Mouse (Mus musculus) intestine, embryonic 14.5 days (tissue): Measurements from ENCODE around the gene Tspan32. TPM values are rescaled to one million over a fixed set of nuclear protein-coding genes. Genes with fewer than 3 reads are reported as not detected.

Experiments
- ATAC-seq: fragments of 200-750 bp; cut with Nextera tagmentation; replicated peaks from 2 replicates; pipeline ENCODE4 v1.8.0; 2017; ENCODE audit warnings: low read depth, moderate number of reproducible peaks, moderate TSS enrichment, moderate library complexity; ENCODE audit not compliant: low FRiP score, low TSS enrichment
- DNase-seq: peaks from one replicate; pipeline ENCODE4 v3.0.0-alpha.2; 2018; ENCODE audit warnings: low spot score
- H3K27ac ChIP-seq: fragments of 300-500 bp; sonication (generic); 2 replicates; pipeline ENCODE4 v1.5.1; 2014; ENCODE audit warnings: low read depth, mild to moderate bottlenecking, control low read depth
- H3K27me3 ChIP-seq: fragments of 300-500 bp; sonication (generic); replicated peaks from 2 replicates; pipeline ENCODE4 v1.6.1; 2014; ENCODE audit warnings: low read length, control low read depth; ENCODE audit not compliant: control insufficient read depth, insufficient read depth
- H3K36me3 ChIP-seq: fragments of 300-500 bp; sonication (generic); 2 replicates; pipeline ENCODE4 v1.6.1; 2014; ENCODE audit warnings: low read length, control low read depth; ENCODE audit not compliant: control insufficient read depth, insufficient read depth
- H3K4me1 ChIP-seq: fragments of 300-500 bp; sonication (generic); replicated peaks from 2 replicates; pipeline ENCODE4 v1.6.1; 2014; ENCODE audit warnings: low read length, control low read depth, mixed read lengths; ENCODE audit not compliant: control insufficient read depth, insufficient read depth
- H3K4me2 ChIP-seq: fragments of 300-500 bp; sonication (generic); 2 replicates; pipeline ENCODE4 v1.6.1; 2014; ENCODE audit warnings: low read length
- H3K4me3 ChIP-seq: fragments of 300-500 bp; sonication (generic); 2 replicates; pipeline ENCODE4 v1.5.1; 2014; ENCODE audit warnings: low read depth, low read length, control low read depth, mixed read lengths
- H3K9ac ChIP-seq: fragments of 300-500 bp; sonication (generic); 2 replicates; pipeline ENCODE4 v1.6.1; 2014; ENCODE audit warnings: mild to moderate bottlenecking, low read length
- H3K9me3 ChIP-seq: fragments of 300-500 bp; sonication (generic); 2 replicates; pipeline ENCODE4 v1.6.1; 2016; ENCODE audit warnings: low read length, control low read depth; ENCODE audit not compliant: control insufficient read depth
- WGBS: fragments of 180-500 bp; shearing (Covaris S2); extraction: QIAGEN DNeasy Blood & Tissue Kit; methylation state at CpG from one replicate; pipeline ENCODE4 v1.1.7; 2014; 5-methylcytosine and 5-hydroxymethylcytosine counted together
- polyA plus RNA-seq: library from polyadenylated mRNA; unstranded; fragments of >200 nt; fragmentation: Nextera tagmentation; extraction: Ambion mirVana; gene quantifications from 2 replicates; pipeline ENCODE4 v1.2.1, GENCODE M21; 2014

Gene Tspan32
- polyA plus RNA-seq, 1 experiment from 2014 or later, result 1.5 TPM

DNA sequence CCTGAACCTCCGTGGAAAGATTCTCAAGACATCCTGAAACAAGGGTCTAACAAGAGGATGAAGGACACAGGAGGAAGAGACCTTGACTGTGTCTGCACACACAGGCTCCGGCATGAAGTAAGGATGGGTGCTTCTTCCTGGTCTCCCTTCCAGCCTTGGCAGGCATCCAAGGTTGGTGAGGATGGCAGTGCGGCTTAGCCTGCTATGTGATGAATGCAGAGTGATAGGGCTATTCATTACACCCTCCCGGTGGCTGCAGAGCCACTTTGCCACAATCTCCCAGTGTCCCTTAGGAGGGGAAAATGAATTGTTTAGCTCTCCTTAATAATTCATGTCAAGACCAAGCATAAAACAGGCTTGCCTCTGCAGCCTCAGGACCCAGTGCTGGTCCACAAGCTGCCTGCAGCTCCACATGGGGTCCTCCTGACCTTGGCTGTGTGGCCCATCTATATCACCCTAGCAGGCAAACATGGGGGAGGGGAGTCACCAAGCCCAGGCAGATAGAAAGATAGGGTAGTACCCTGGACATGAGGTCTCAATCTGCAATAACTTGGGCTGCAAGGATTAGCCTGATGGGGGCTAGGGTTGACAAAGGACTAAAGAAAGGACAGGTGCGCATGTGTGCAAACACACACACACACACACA is 7.5 kb downstream of the Tspan32 start:
- no peak overlapping the region for H3K4me2 ChIP-seq
- DNase-seq (no peak), ATAC-seq (no peak)
- H3K9ac ChIP-seq, result no peak overlapping the region
- no peaks in the 10 kb centered on the region for H3K36me3 ChIP-seq
- no peaks in the 10 kb centered on the region for H3K9me3 ChIP-seq
- peaks cover 77% of the 10 kb centered on the region for H3K4me1 ChIP-seq
- H3K4me3 ChIP-seq, result no peak overlapping the region
- 50% methylated on average over 5 of the region's 5 CpGs for WGBS
- H3K27me3 ChIP-seq, result no peaks in the 10 kb centered on the region
- peak overlapping the region; percentile 18; the same call in 1 of the 2 replicates for H3K27ac ChIP-seq

DNA sequence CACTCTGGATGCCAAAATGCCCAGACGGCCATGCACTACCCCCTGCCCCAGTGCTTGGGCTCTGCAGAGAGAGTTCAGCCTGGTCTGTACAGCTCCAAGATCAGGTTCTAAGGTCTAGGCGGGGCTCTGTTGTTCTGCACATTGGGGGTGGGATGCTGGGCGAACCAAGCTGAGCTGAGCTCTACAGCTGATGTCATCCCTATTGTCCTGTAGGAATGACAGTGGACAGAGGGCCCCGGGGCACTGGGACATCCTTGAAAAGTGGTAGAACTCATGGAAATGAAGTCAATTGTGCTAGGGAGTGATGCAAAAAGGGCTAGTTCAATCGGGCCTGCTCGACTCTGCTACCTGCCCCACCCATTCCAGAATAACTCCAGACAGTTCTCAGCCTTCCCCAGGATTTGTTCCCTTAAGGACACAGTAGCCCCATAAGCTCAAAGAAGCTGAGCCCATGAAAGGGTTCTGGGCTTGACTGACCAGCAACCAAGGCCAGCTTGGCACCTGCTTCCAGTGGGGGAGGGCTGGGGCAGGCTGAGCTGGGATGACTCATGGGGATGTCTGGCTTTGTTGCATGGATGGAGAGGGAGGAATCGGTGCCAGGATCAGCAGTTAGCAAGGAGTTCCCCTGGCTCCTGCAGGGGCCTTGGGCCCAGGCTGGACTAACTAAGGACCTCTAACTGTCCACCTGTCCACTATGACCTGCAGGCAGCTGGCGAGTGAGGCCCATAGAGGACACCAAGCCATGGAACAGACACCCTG is 8.8 kb downstream of the Tspan32 start:
- DNase-seq, result no peak
- WGBS, result 73% methylated on average over 8 of the region's 8 CpGs
- Histone ChIP-seq H3K9me3 (no peaks in the 10 kb centered on the region), H3K4me2 (no peak overlapping the region), H3K27ac (peak overlapping the region; percentile 33; the same call in 1 of the 2 replicates), H3K4me3 (no peak overlapping the region), H3K4me1 (peaks cover 64% of the 10 kb centered on the region), H3K36me3 (no peaks in the 10 kb centered on the region), H3K9ac (no peak overlapping the region), H3K27me3 (no peaks in the 10 kb centered on the region)
- no peak for ATAC-seq

DNA sequence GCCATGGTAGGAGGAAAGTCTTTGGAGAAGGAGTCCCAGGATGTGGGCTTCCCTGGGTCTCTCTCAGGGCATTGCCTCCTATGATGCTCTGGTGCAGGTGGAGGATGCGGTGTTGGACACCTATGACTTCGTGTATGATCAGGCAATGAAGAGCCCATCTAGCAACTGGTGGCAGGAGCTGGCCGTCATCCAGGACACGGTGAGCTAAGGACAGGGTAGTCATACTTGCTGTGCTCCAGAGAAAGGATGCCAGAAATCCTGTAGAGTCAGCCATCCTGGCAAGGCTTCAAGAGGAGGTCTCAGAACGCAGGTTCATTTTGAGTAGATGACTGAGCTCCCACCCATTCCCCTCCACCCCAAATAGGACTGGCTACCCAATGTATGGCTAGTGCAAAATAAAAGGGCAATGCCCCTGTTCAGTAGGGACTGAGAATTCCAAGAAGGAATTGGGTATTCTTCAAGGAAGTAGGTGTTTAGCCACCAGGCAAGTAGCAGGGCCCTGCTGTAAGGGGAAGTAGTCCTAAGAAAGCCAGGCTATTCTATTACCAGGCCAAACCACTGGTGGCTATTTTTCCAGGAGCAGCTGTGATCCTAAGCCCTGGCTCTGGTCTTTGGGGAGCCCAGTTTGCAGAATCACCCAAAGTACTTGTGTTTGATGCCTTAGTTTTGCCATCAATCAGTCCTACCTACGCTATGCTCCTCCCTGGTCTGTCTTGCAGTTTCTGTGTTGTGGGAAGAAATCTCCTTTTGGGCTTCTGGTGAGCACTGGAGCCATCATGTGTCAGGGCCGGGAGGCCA is 10.2 kb downstream of the Tspan32 start:
- no peaks in the 10 kb centered on the region for H3K27me3 ChIP-seq
- H3K27ac ChIP-seq, result peak overlapping the region; percentile 34; the same call in 1 of the 2 replicates
- DNase-seq (no peak), ATAC-seq (no peak)
- H3K4me2 ChIP-seq, result no peak overlapping the region
- no peaks in the 10 kb centered on the region for H3K9me3 ChIP-seq
- no peak overlapping the region for H3K9ac ChIP-seq
- H3K4me3 ChIP-seq, result no peak overlapping the region
- WGBS, result 86% methylated on average over 7 of the region's 7 CpGs
- peaks cover 51% of the 10 kb centered on the region for H3K4me1 ChIP-seq
- H3K36me3 ChIP-seq, result no peaks in the 10 kb centered on the region

DNA sequence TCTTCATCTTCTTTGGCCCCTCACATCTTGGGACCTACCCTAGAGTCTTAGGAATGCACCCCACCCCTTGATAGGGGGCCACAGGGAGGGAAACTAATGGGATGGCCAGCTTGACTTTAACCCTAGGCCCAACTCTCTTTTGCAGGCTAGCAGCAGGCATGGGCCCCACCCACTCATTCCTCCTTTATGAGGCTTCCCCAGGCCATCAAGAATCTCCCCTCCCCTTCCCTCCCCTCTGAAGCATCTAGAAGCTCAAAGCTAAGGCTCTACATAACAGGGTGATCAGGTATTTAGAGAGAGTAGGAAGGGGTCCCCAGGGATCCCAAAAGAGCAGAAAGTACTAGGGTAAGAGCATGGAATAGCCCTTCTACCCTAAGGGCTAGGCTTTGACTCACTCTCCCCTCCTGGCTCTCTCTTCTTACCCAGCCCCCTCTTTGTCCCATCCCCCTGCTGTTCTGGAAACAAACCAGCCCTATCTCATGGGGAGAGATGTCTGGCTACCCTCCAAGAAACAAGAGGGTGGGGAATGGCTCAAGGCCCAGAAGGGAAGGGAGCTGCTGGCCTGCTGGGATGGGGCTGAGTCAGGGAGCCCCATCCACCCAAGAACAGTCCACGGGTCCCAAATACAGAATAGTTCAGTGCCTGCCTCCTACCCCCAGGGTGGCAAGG is 11.0 kb downstream of the Tspan32 start:
- Histone ChIP-seq H3K36me3 (no peaks in the 10 kb centered on the region), H3K9me3 (no peaks in the 10 kb centered on the region), H3K4me1 (peaks cover 44% of the 10 kb centered on the region), H3K4me3 (no peak overlapping the region), H3K27me3 (no peaks in the 10 kb centered on the region), H3K27ac (peak overlapping the region; percentile 34; the same call in 1 of the 2 replicates), H3K9ac (no peak overlapping the region), H3K4me2 (no peak overlapping the region)
- DNase-seq, result peak; percentile 75
- WGBS, result 16% methylated on average over 1 of the region's 1 CpGs
- peak; percentile 83 for ATAC-seq

DNA sequence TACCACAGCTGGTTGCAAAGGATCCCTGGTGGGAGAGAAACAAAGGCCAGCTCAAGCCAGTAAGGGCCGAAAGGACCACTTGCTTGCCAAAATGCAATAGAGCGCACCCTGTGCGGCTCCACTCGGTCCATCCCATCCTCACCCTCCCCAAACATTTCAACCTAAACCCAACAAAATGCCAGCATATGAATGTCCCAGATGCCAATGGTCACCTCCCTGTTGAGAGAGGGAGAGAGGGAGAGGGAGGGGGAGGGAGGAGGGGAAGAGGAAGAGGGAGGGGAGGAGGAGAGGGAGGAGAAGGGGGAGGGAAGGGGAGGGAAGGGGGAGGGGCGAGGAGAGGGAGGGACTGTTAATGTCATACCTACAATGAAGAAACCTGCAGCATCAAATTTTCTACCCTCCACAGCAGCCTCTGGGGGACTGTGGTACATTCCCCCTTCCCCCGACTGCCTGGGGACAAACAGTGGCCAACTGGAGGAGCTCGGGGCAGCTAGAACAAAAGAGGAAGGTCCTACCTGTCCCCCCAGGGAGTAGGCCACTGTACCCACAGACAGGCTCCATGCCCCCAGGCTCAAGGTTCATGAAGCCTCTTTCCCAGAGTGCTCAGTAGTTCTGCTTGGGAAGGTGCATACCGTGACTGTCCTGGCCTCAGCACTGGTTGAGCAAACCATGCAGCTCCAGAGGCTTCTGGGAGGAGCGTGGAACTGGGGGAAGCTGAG is 11.7 kb downstream of the Tspan32 start:
- no peak overlapping the region for H3K4me3 ChIP-seq
- peak; percentile 11; the same call in 1 of the 2 replicates for ATAC-seq

DNA sequence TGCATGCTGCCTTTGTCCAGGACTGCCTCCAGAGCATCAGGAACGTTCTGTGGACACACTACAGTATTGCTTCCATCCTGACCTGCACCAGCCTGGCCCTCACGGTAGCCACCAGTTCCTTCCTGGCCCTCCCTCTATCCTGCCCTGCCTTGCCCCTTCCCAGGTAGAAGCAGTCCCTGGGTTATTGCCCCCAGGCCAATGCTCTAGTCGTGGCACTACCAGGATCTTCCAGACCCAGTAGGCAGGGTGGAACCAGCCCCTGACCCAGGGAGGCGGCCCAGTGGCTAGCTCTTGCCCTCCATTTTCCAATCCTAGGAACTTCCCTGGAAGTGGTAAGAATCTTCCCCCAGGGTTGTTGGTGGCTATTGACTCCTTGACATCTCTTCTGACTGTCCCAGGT is 12.3 kb downstream of the Tspan32 start:
- Histone ChIP-seq H3K4me2 (no peak overlapping the region), H3K9me3 (no peaks in the 10 kb centered on the region), H3K27me3 (no peaks in the 10 kb centered on the region), H3K9ac (no peak overlapping the region), H3K4me1 (peaks cover 32% of the 10 kb centered on the region), H3K4me3 (no peak overlapping the region), H3K27ac (peak overlapping the region; percentile 34; the same call in 1 of the 2 replicates), H3K36me3 (no peaks in the 10 kb centered on the region)
- no peak for ATAC-seq
- no peak for DNase-seq
- WGBS, result 78% methylated on average over 4 of the region's 4 CpGs

More for the DNA sequence above, 11.7 kb downstream of the Tspan32 start:
- no peak for DNase-seq
- Histone ChIP-seq H3K4me2 (no peak overlapping the region), H3K9ac (no peak overlapping the region), H3K9me3 (no peaks in the 10 kb centered on the region), H3K27me3 (no peaks in the 10 kb centered on the region), H3K27ac (peak overlapping the region; percentile 34; the same call in 1 of the 2 replicates), H3K4me1 (peaks cover 37% of the 10 kb centered on the region), H3K36me3 (no peaks in the 10 kb centered on the region)
- 56% methylated on average over 9 of the region's 9 CpGs for WGBS

DNA sequence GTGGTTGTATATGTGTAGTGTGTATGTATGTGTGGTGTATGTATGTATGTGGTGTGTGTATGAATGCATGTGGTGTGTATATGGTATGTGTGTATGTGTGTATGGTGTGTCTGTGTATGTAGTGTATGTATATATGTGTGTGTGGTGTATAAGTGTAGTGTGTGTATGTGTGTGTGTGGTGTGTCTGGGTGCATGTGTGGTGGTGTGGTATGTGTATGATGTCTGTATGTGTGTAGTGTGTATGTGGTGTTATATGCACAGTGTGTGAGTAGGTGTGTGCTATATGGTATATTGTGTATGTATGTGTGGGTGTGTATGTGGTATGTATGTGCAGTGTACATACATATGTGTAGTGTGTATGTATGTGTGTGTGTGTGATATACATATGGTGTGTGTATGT is 15.2 kb downstream of the Tspan32 start:
- peaks cover 14% of the 10 kb centered on the region for H3K4me1 ChIP-seq
- no peak overlapping the region for H3K9ac ChIP-seq

More for the DNA sequence above, 15.2 kb downstream of the Tspan32 start:
- Histone ChIP-seq H3K27ac (no peak overlapping the region), H3K9me3 (no peaks in the 10 kb centered on the region), H3K4me3 (no peak overlapping the region), H3K27me3 (no peaks in the 10 kb centered on the region; the same call in 1 of the 2 replicates), H3K36me3 (no peaks in the 10 kb centered on the region), H3K4me2 (no peak overlapping the region)
- ATAC-seq (no peak), DNase-seq (no peak)
